Mouse (Mus musculus) c-Kit-positive CD71-negative TER-119-negative erythroid progenitor cells, embryonic 14.5 days (primary cell): ENCODE measurements around the gene Fkbpl.
A peak's percentile ranks its signal among the peaks of the same experiment; 100 is the strongest.

Source experiments
- DNase-seq: peaks from one replicate; pipeline ENCODE4 v3.0.0-alpha.2; 2013; ENCODE audit warnings: low read depth

The Fkbpl gene

DNA sequence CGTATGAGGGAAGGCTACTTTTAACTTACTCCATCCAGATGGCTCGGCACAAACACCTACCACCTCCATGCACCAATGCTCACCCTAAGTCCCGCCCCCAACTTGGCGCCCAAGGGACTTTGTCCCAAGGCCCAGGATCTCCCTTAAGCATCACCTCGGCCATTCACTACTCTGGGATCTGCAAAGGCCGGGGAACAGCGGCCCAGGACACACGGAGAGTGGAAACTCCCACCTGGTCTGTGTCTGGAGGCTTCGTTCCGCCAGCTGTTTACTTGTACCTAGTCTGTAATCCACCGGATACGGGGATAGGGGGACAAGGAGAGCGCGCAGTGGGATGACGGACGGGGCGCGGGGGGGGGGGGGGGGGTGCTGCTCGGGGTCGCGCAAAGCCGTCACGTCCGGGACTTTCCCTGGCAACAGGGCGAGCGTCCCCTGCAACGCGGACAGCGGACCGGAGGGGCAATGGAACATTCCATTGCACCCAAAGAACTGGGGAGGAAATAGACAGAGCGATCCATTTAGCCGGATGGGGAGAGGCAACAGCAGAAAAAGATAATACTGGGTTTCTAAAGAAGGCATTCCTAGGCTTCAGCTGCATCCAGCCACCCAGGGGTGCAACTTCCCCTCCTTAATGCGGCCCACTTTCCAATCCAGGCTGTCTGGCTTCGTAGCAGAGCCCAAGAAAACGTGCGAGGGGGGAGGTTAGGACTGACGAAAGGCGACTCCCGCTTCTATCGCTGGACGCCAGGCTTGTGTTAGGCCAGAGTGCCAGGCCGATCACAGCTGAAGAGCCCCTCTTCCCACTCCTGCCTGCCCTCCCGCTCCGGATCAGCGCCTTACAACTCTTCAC lies 17.2 kb upstream of the Fkbpl start:
- no peak for DNase-seq

- DNase-seq = no peak
Measured at GRCm38 (mm10) chr17:34627943-34628643, 16.5 kb upstream of the Fkbpl start, which contains the start of gene Ppt2. TSS of gene Ppt2 (minus strand) at chr17:34628510.

GRCm38 (mm10) chr17:34628644-34628967 lies 16.0 kb upstream of the Fkbpl start:
- DNase-seq = no peak

- DNase-seq = no peak
Measured at GRCm38 (mm10) chr17:34629221-34629751, 15.3 kb upstream of the Fkbpl start, which contains the start of gene Prrt1. TSS of gene Prrt1 (plus strand) at chr17:34629533.

DNA sequence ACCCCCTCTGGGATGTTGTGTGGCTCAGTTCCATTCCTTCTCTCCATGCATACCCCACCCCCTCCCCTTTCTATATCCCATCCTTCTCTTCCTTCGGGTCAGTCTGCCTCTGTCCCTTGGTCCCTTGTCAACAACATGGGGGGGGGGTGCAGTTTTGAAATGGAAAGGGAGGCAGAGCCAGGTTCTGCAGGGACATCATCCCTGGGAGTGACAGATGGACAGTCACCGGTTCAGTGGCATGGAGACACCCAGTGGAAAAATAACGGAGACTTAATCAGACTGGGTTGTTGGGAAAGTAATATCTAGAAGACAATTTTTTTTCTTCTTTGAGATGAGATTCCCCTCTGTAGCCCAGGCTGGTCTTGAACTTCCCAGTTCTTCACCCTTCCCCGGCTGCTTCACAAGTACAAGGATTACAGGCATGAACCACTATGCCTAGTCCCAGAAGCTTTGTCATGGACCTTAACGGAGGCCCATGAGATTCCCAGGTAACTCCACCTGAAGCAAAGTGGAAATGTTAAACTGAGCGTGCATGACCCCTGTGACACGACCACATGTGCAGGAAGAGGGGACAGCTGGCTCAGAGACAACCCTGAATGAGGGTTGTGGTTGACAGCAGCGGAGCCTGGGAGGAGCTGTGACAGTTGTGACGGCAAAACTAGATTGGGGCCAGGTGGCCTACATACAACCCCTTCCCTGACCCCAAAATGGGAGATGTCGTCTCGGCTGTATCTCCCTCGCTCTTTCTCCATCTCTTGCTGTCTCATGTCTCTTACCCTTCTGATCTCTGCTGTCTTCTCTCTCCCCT lies 14.6 kb upstream of the Fkbpl start:
- no peak for DNase-seq

DNA sequence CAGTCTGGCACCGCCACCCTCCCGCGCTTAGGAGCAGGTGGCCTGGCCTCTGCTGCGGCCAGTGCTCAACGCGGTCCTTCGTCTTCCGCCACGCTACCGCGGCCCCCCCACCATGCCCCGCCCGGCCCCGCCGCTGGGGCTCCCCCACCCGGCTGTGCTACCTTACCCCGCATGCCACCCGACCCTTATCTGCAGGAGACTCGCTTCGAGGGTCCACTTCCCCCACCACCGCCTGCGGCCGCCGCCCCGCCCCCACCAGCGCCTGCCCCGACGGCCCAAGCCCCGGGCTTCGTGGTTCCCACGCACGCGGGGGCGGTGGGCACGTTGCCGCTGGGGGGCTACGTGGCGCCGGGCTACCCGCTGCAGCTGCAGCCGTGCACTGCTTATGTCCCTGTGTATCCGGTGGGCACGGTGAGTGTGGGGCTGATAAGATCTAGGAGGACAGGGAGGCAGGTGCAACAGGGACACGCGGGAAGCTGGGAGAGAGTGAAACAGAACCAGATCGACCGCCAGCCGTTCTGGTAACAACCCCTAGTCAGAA lies 13.7 kb upstream of the Fkbpl start:
- DNase-seq = no peak

DNA sequence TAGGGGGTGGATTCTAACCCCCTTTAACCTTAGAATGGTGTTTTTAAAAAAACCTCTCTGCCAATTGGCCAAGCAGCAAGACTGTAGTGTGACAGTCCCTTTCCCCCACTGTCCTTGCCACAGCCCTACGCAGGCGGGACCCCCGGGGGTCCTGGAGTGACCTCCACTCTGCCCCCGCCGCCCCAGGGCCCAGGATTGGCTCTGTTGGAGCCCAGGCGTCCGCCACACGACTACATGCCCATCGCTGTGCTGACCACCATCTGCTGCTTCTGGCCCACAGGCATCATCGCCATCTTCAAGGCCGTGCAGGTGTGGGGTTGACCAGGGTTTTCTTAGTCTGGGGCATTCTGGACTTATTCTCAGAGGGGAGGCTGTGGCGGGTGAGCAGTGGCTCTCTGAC lies 12.9 kb upstream of the Fkbpl start:
- DNase-seq = no peak

DNA sequence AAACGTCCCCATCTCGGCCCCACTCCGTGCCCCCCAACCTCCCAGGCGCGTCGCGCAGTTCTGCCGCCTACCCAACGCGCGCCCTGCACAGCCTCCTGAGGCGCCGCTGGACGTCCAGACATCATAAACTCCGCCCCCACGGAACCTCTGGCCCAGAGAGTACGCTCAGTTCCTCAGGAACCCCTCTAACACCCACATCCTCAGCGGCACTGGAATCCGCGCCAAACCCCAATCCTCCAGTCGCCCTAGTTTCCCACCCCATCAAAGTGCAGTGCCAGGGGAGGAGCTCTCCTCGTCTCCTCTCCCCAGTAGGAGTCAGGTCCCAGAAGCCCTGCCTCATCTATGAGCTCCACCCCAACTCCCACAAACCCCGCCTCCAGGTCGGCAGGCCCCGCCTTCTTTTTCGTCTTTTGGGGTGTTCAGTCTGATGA lies 12.3 kb upstream of the Fkbpl start:
- no peak for DNase-seq

GRCm38 (mm10) chr17:34635671-34636070 lies 8.9 kb upstream of the Fkbpl start:
- no peak for DNase-seq

DNA sequence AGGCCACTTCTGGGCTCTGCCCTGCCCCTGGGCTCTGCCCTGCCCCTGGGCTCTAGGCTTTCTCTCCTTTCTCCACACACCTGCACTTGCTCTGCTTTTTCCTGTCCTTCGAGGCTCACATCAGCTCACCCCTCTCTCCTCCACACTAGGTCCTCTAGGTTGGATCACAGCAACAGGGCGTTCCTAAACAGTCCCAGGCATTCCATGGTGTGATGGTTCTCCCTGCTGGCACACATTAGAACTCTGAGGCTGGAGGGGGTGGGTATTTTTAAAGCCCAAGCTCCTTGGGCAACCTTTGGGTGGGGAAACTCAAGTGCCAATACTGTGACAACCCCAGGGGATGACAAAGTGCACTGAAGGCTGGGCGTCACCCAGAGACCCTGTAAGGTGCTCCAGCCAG lies 7.1 kb upstream of the Fkbpl start:
- no peak for DNase-seq

GRCm38 (mm10) chr17:34639461-34640255 lies 4.9 kb upstream of the Fkbpl start:
- DNase-seq = no peak

DNA sequence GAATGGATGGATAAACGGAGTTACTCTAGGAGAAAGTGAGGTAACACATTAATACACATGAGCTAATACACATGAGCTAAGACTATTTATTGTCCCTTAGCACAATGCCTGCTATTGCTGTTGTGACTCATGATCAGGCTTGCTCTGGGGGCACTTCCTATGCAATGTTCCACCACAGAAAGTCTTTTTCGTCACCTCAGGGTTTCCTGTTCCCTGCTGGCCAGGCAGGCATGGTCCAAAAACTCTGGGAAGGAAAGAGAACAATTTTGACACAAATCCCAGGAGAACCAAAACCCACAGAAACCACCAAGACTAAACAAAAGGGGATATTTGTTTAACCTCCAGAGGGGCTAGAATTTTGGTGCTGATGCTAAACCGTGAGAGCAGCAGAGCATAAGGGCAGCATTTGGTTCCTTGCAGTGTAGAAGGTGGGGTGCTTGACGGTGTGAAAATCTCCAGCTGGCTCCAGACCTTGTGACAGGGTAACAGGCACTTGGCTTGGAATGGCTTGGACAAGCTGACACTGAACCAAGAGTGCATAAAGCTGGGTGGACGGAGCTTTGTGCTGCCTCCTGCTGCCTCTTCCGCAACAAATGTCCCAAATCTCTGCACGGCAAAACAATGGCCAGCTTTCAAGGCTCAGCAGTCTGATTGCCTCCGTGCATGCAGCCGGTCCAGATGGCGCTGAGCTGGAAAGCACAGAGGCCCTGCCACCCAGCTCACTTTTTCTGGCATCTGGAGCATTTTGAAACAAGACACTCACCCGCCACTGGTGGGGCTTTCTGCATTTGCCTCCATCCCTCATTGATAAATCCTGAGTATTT lies 3.6 kb upstream of the Fkbpl start:
- DNase-seq = no peak

DNA sequence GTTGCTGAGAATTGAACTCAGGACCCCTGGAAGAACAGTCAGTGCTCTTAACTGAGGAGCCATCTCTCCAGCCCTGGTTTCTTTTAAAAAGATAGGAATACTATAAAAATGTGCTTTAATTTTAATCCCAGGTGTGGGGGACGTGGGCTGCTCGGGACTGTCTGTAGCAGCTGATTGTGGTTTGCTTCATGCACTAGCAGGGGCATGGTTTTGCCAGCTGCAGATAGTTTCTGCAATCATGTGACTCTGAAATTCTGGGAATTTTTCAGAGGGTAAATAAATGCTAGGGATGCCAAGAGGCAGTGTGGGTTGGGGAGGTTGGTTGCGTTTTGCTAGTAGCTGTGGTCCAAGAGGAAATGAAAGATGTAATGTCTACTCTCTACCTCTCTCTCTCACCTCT lies 2.6 kb upstream of the Fkbpl start:
- no peak for DNase-seq

GRCm38 (mm10) chr17:34643379-34643778 lies 1.2 kb upstream of the Fkbpl start:
- no peak for DNase-seq

DNA sequence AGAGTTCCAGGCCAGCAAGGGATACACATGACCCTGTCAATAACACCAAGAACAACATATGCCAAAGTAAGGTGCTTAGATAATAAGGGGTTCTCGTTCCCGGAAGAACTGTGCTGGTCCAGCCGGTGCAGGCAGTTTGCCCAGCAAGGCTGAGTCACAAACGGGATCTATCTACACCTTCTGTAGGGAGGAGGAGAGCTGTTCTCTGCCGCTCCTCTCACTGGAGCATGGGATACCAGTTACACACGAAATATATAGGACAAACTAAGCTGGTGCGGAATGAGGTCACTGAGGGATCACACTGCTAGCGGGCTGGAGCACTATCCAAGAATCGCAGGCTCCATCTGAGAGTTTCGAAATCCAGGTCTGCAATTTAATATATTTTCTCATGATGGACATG lies 620 bp upstream of the Fkbpl start:
- no peak for DNase-seq

GRCm38 (mm10) chr17:34645256-34645829 lies 779 bp downstream of the Fkbpl start:
- no peak for DNase-seq

DNA sequence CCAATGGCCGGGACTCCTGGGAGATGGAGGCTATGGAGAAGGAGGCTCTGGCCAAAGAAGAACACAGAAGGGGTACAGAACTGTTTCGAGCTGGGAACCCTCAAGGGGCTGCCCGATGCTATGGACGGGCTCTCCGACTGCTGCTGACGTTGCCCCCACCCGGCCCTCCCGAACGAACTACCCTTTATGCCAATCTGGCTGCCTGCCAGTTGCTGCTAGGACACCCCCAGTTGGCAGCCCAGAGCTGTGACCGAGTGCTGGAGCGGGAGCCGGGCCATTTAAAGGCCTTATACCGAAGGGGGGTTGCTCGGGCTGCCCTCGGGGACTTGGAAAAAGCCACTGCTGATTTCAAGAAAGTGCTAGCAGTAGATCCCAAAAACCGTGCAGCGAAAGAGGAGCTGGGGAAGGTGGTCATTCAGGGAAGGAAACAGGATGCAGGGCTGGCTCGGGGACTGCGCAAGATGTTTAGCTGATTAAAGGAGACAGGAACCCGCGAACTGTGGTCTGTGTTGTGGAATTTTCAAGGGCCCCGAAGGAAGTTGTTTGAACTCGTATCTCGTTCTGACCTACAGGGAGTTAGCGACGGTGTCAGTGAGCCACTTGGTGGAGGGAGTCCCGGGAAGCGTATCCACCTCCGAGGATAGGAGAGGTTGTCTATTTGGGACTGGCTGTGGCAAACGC lies 1.4 kb downstream of the Fkbpl start:
- DNase-seq = no peak

DNA sequence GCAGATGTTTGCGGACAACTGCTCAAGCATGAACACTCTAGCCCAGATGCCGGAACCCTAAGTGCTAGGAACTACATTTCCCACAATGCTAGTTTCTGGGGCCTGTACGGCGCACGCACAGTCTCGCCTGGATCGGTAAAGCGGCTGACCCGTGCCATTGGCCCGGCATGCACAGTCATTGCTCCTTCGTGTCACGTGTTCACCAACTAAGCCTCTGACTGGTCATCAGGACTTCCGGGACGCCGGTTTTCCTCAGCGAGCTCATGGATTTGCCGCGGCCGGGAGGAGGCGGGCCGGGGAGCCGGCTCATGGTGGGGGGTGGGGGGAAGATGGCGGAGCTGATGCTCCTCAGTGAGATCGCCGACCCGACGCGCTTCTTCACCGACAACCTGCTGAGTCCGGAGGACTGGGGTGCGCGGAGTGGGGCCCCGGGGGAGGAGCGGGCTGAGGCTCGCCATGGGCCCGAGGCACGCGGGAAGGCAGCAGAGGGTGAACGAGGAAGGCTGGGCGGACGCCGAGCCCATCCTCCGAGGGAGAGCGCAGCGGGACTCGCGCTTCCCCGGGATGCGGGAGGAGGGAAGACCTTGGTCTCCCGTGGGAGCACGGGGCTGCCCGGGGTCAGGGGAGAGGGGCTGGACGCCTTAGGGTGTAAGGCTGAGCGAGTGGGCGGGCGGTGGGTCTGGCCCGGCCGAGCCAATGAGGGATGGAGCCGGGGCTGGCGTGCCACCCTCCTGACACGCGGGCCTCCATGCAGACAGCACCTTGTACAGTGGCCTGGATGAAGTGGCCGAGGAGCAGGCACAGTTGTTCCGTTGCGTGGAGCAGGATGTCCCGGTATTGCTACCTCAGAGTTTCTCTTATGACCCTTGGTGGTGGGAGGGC lies 2.6 kb downstream of the Fkbpl start, which contains the start of gene Atf6b:
Gene Atf6b, plus strand, starts transcription at position 241 of the 882 bp plus-strand sequence.
- DNase-seq = peak; percentile 92
